Mouse (Mus musculus) brain, adult 2 months (tissue): ENCODE data around the gene Rbfox2.
"Not testable (repeated sequence)": the region's sequence is repeated elsewhere in the genome, so short reads cannot be mapped to it uniquely, and the experiment has no call there.

ENCODE experiments used
- DNase-seq: peaks from one replicate; pipeline ENCODE4 v3.0.0; 2011; ENCODE audit warnings: low read depth, low spot score

Gene Rbfox2

GRCm38 (mm10) chr15:77068439-77068861, 238.4 kb downstream of the Rbfox2 start:
- DNase-seq, result peak; percentile 73

DNA sequence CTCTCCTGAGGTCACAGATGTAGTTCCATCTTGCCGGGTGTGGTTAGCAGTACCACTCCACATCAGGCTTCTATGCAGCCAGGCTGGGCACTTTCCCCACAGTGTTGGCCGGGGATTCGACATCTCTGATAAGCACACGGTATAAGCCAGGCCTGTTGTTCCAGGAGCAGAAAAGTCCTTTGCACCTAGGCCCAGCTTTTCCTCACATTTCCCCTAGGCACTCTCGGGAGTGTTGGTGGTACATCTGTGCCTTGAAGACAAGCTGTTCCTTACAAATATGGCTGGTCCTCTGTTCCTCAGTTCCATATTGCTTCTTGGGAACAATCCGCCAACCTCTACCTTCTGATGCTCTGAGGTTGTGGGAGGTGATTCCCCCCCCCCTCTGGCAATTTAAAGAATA, 240.6 kb downstream of the Rbfox2 start:
- peak; percentile 83 for DNase-seq

- DNase-seq, result no peak
These were observed 241.4 kb downstream of the Rbfox2 start for GRCm38 (mm10) chr15:77065259-77065852.

GRCm38 (mm10) chr15:77062746-77063145, 244.1 kb downstream of the Rbfox2 start:
- no peak for DNase-seq

DNA sequence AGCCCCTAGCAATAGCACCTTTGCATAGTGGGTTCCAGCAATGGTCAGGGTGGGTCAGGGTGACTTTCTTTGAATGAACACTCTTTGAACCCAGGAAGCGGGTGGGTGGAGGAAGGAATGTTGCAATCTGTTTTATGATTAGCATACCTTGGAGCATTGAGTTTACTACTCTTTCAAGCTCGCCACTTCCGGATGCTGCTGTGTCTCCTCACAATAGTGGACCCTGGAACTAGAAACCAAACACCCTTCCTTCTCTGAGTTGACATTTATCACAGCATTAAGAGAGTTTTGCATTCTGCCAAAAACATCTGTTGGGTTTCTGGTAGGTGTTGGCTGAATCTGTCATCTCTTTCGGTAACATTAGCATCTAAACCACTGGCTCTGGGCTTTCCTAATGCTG, 247.4 kb downstream of the Rbfox2 start:
- not testable (repeated sequence) for DNase-seq

- no peak for DNase-seq
These were observed 248.2 kb downstream of the Rbfox2 start for GRCm38 (mm10) chr15:77058566-77058965.

GRCm38 (mm10) chr15:77056791-77057051, 250.1 kb downstream of the Rbfox2 start:
- no peak for DNase-seq

- no peak for DNase-seq
These were observed 250.6 kb downstream of the Rbfox2 start for GRCm38 (mm10) chr15:77056001-77056790.

GRCm38 (mm10) chr15:77054611-77055175, 252.1 kb downstream of the Rbfox2 start:
- no peak for DNase-seq

DNA sequence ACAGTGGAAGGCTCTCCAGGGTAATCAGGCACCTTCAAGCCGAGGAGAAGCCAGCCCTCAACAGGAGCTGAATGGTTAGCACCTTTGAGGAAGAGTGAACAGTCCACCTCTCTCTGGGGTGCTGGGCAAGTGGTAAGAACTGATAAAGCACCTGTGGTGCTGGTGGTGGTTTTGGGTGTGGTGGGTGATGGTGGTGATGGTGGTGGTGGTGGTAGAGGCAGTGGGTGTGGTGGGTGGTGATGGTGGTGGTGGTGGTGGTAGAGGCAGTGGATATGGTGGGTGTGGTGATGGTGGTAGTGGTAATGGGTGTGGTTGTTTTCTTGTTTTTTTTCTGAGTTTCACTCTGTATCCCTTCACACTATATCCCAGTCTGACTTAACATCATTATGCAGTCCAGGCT, 253.8 kb downstream of the Rbfox2 start:
- DNase-seq, result no peak

- no peak for DNase-seq
These were observed 254.6 kb downstream of the Rbfox2 start for GRCm38 (mm10) chr15:77052176-77052575.

DNA sequence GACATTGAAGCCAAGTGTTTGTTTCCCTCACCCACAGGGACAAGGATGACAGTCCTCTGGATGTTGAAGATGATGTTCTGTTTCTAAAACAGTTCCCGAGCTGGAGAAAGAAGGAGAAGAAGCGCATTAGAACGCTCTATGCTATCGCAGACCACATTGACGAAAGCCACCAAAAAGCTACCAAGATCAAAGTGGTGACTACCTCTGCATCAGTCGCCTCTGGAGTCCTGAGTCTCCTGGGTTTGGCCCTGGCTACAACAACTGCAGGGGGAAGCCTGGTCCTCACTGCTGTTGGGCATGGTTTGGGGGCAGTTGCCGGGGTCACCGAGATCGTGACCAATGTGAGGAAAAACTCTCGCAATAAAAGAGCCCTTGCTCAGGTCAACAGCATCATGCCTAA, 256.2 kb downstream of the Rbfox2 start, which contains the start of gene Mb:
Gene Mb (minus strand): TSS at position 101 of the 400 bp plus-strand sequence.
- no peak for DNase-seq

DNA sequence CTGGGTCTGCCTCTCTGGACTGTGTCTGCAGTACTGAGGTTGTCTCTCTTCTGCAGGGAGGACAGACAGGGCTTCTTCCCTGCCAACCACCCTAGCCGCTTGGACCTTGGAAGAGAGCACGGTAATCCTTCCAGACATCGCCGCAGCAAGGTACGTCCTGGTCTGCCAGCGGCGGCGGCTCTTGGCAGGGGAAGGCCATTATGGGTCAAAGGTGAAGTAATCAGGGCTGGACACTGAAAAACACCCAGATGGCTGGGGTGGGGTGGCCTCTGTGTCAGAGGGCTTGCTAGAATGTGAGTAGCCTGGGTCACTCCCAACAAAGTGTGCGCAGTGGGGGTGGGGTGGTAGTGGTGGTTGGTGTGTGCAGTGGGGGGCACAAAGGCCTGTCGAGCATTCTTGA, 261.2 kb downstream of the Rbfox2 start:
- no peak for DNase-seq

GRCm38 (mm10) chr15:77044597-77045320, 262.0 kb downstream of the Rbfox2 start, which contains the start of gene Apol6:
TSS of gene Apol6 (plus strand) at chr15:77044729.
- DNase-seq, result no peak

- DNase-seq, result no peak
These were observed 266.0 kb downstream of the Rbfox2 start for GRCm38 (mm10) chr15:77040784-77041183.

DNA sequence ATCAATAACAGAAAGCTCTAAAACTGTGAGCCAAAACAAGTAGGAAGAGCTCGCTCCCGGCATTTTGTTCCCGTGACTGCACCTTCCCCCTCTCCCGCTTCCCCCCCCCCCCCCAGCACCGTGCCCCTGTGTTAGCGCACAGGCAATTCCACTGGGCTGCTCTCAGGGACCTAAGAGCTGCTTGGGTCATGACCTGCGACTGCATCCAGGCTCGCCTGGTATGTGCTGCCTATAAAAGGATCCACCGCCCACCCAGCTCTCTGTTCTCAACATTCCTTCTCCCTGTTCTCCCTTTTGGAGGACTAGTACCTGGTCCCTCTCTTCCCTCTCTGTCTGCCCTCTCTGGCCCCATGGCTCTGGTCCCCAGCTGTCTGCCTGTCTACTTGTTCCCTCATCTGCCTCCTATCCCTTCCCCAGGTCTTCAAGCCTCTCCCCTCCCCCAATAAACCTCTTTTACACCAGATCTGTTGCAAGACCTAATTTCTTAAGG, 267.5 kb downstream of the Rbfox2 start:
- no peak for DNase-seq

DNA sequence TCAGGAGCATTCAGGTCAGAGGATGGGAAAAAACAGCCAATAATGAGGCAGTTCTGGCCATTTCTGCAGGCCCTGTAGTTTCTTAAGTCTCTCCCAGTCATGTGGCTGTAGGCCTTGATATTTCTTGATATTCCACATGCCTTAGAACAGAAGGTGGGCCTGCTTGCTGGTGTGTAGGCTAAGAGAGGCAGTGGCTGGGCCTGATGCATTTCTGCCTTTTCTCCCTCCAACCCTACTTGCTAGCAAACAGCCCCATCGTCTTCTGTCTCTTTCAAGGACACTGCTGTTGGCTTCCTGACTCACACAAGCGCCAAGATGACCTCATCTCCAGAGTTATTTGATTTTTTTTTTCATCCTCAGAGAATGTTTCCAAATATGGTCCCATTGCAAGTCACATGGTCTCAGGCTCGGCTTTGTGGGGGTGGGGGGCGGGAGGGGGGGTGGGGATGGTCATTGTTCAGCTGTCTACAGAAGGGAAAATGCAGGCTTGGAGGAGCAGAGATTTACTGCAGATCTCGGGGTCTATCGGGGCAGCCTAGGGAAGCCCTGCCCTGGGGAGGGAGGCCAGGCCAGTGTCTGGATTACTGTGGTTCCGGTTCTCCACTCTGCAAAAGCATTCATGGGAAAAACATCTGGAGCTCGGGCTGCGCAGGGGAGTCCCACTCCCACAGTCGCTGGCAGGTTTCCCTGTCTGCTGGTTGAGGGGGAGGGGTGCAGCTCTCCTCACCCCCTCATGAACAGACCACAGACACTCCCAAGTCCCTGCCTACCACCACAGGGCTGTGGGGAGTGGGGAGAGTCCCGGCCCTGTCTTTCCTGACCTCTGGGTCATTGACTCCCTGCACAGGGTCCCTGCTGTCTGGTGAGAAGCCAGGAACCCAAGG, 269.3 kb downstream of the Rbfox2 start:
- DNase-seq, result peak; percentile 89

- peak; percentile 52 for DNase-seq
These were observed 269.9 kb downstream of the Rbfox2 start for GRCm38 (mm10) chr15:77036989-77037277.

DNA sequence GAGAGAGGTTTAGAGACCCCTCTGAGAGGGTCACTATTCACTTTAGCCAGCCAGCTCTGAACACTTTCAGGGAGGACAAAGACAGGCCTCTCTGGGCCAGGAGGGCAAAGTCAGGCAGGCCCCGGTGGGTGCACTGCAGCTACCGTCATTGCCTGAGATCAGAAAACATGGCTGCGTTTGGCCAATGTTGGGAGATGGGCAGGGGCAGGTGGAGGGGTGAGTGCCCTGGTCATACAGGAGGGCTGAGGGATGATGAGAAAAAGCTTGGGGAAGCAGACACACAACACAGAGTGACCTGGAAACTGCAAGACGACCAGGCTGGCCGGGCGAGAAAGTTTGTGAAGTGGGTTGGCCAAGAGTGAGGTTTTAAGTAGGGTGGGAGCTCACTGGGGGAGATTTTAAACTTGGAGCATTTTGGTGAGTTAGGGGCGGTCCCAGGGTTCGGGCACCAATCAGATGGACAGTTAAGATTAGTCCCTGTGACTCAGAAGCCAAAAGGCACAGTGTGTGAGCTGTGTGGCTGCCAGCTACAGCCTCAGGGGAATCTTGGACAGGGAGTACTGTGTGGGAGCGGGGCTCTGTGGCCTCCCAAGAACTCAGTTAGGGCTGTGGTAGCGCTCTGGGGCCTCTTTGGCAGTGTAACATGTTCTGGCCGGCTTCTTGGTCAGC, 270.4 kb downstream of the Rbfox2 start:
- DNase-seq, result peak; percentile 68

DNA sequence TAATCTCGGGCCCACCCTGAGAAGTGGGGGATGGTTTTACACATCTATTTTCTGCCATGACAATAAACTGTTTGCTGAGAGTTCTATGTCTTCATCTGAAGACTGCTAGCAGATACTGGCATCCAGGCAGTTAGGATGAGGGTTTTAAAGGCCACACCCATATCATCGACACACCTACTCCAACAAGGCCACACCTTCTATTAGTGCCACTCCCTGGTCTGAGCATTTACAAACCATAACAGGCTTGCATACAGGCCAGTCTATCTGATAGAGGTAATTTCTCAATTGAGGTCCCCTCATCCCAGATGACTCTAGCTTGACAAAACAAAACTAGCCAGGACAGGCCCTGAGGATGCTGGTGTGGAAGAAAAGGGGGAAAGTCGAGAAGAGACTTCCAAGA, 271.2 kb downstream of the Rbfox2 start:
- DNase-seq, result no peak

- peak; percentile 88 for DNase-seq
These were observed 272.3 kb downstream of the Rbfox2 start for GRCm38 (mm10) chr15:77034526-77034925.
